Mouse (Mus musculus) bone marrow, adult 2 months (tissue): ENCODE results near the gene Calm2.

Experiments
- CTCF ChIP-seq: fragments of 200-500 bp; IDR thresholded peaks from 2 replicates; pipeline ENCODE4 v1.5.1; 2011; ENCODE audit warnings: low read length, control low read depth; ENCODE audit not compliant: control insufficient read depth, insufficient read depth
- POLR2A ChIP-seq: fragments of 200-500 bp; IDR thresholded peaks from 2 replicates; pipeline ENCODE4 v1.6.1; 2011; ENCODE audit warnings: low read depth, mild to moderate bottlenecking, control low read depth, low read length, borderline replicate concordance; ENCODE audit not compliant: control insufficient read depth

DNA sequence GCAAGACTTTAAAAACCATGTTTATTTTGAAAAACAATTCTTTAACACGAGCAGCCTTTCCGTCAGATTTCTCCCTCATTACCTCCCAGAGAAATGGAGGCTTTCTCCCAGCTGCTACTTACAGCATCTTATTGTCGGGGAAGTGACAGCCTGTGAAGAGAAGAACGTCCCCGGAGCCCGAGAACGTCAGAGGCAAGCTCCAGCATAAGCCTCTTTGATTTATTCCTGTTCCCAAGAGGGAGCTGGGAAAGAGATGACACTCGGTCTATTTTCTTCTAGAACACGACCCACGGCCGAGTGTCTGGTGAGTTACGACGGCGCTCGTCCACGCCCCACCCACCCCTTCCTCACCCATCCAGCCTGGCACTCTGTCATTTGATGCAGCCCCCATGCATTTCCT is 30.9 kb upstream of the Calm2 start:
- TF ChIP-seq CTCF (no peak), POLR2A (no peak)
